ENCODE assay signal across 1 mouse cellular context in genomic region chr17:28350466-28351352, GRCm38 (mm10).
TF ChIP-seq lines count a peak whose summit lies in the region.

Gene Tead3 (minus strand): TSS chr17:28350817.

TF ChIP-seq in CH12.LX, 34 proteins besides CTCF, POLR2A, EP300 and RAD21 (continued from another document):
- no peak for TF ChIP-seq ELF1 (IDR thresholded peaks at IDR 0.05; ENCODE audit: low read depth, low read length)
- TF ChIP-seq USF2 (conservative IDR thresholded peaks at IDR 0.05; ENCODE audit: low read depth, low read length) = no peak
- TF ChIP-seq NELFE (IDR thresholded peaks at IDR 0.05; ENCODE audit: low read depth, low read length) = no peak
- no peak for TF ChIP-seq IRF4 (IDR thresholded peaks at IDR 0.05; ENCODE audit: low read depth, low read length)
- no peak for TF ChIP-seq HCFC1 (IDR thresholded peaks at IDR 0.05; ENCODE audit: low read depth, low read length)
TF ChIP-seq in CH12.LX: peak in this region for 0.
